Mouse (Mus musculus): Measurements from ENCODE around the gene Kctd21.

Kctd21 gene

GRCm38 (mm10) chr7:97331726-97332666 is at the start of gene Kctd21, which contains the start of gene Usp35:
TSS of gene Kctd21 (plus strand) at chr7:97332327.
TSS of gene Usp35 (minus strand) at chr7:97332020.
- ATAC-seq (ENCODE audit: low TSS enrichment), result peak; percentile 89

- no peak for ATAC-seq (ENCODE audit: low TSS enrichment)
Measured at GRCm38 (mm10) chr7:97296986-97297385, 35.1 kb upstream of the Kctd21 start.

GRCm38 (mm10) chr7:97297466-97297865 is 34.7 kb upstream of the Kctd21 start:
- peak; percentile 70 for ATAC-seq (ENCODE audit: low TSS enrichment)

- no peak for ATAC-seq (ENCODE audit: low TSS enrichment)
Measured at GRCm38 (mm10) chr7:97298279-97298678, 33.8 kb upstream of the Kctd21 start.

- ATAC-seq (ENCODE audit: low TSS enrichment), result no peak
Measured at GRCm38 (mm10) chr7:97298943-97299342, 33.2 kb upstream of the Kctd21 start.

- no peak for ATAC-seq (ENCODE audit: low TSS enrichment)
Measured at GRCm38 (mm10) chr7:97300914-97301313, 31.2 kb upstream of the Kctd21 start.

- ATAC-seq (ENCODE audit: low TSS enrichment), result no peak
Measured at GRCm38 (mm10) chr7:97301321-97301720, 30.8 kb upstream of the Kctd21 start.

GRCm38 (mm10) chr7:97302261-97302660 is 29.9 kb upstream of the Kctd21 start:
- no peak for ATAC-seq (ENCODE audit: low TSS enrichment)

GRCm38 (mm10) chr7:97302876-97303275 is 29.3 kb upstream of the Kctd21 start:
- ATAC-seq (ENCODE audit: low TSS enrichment), result no peak

- no peak for ATAC-seq (ENCODE audit: low TSS enrichment)
Measured at GRCm38 (mm10) chr7:97303614-97304013, 28.5 kb upstream of the Kctd21 start.

- ATAC-seq (ENCODE audit: low TSS enrichment), result no peak
Measured at GRCm38 (mm10) chr7:97304471-97304870, 27.7 kb upstream of the Kctd21 start.

GRCm38 (mm10) chr7:97305206-97305605 is 26.9 kb upstream of the Kctd21 start:
- no peak for ATAC-seq (ENCODE audit: low TSS enrichment)

- ATAC-seq (ENCODE audit: low TSS enrichment), result no peak
Measured at GRCm38 (mm10) chr7:97306813-97307212, 25.3 kb upstream of the Kctd21 start.

- ATAC-seq (ENCODE audit: low TSS enrichment), result no peak
Measured at GRCm38 (mm10) chr7:97307546-97307945, 24.6 kb upstream of the Kctd21 start.

GRCm38 (mm10) chr7:97309461-97310340 is 22.4 kb upstream of the Kctd21 start:
- ATAC-seq (ENCODE audit: low TSS enrichment), result no peak

GRCm38 (mm10) chr7:97310341-97310635 is 21.8 kb upstream of the Kctd21 start:
- ATAC-seq (ENCODE audit: low TSS enrichment), result no peak

GRCm38 (mm10) chr7:97311620-97312019 is 20.5 kb upstream of the Kctd21 start:
- ATAC-seq (ENCODE audit: low TSS enrichment), result no peak

- ATAC-seq (ENCODE audit: low TSS enrichment), result no peak
Measured at GRCm38 (mm10) chr7:97312196-97312595, 19.9 kb upstream of the Kctd21 start.

GRCm38 (mm10) chr7:97312856-97313255 is 19.3 kb upstream of the Kctd21 start:
- no peak for ATAC-seq (ENCODE audit: low TSS enrichment)

GRCm38 (mm10) chr7:97313364-97313995 is 18.6 kb upstream of the Kctd21 start:
- ATAC-seq (ENCODE audit: low TSS enrichment), result no peak

- ATAC-seq (ENCODE audit: low TSS enrichment), result no peak
Measured at GRCm38 (mm10) chr7:97314646-97315045, 17.5 kb upstream of the Kctd21 start.

- ATAC-seq (ENCODE audit: low TSS enrichment), result no peak
Measured at GRCm38 (mm10) chr7:97315656-97316055, 16.5 kb upstream of the Kctd21 start.

Measured in frontal cortex, adult (tissue).